Mouse (Mus musculus) bone marrow macrophage, adult 2 months (primary cell): Measurements from ENCODE around the gene Rabl6.

ENCODE experiments used
- CTCF ChIP-seq: IDR thresholded peaks from 2 replicates; pipeline ENCODE4 v1.5.1; 2012; ENCODE audit warnings: low read depth, mild to moderate bottlenecking, low read length, moderate library complexity
- POLR2A ChIP-seq: IDR thresholded peaks from 2 replicates; pipeline ENCODE4 v1.6.1; 2012; ENCODE audit warnings: mild to moderate bottlenecking, low read depth, low read length, borderline replicate concordance

DNA sequence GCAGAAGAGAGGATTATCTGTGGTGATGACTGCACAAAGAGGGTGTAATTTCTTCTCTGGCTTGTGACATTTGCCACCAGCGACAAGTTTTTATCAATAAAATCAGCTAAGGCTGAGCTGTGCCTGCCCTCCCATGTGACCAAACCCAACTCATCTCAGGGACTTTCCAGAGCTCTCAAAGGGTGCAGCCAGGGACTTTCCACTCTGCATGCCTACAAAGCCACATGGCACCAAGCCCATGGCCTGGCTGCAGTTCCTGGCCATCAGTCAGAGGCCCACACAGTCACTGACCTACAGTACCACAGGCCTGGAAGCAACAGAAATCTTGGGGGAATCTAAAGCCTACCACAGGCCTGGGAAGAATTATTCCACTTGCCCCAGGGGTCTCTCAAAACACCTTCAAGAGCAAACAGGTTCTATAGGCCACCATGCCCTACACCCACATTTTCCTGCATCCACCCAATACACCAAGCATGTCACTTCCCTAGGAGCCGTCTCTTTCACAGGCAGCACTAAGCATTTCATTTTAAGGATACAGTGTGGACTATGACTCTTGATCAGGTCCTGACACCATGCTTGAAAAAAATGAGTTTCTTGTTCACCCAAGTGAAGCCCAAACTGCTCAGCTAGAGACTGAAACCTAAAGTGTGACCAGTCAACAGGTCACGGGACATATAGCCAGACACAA is 74.0 kb downstream of the Rabl6 start:
- no peak for TF ChIP-seq CTCF
- TF ChIP-seq POLR2A: no peak
